Mouse (Mus musculus): ENCODE measurements at regions not wholly inside any gene's neighbourhood (a gene's known extent, or its start where the extent isn't known, plus 50 kb on each side); places are given as distances from the start of the nearest gene placed in this dataset.

DNA sequence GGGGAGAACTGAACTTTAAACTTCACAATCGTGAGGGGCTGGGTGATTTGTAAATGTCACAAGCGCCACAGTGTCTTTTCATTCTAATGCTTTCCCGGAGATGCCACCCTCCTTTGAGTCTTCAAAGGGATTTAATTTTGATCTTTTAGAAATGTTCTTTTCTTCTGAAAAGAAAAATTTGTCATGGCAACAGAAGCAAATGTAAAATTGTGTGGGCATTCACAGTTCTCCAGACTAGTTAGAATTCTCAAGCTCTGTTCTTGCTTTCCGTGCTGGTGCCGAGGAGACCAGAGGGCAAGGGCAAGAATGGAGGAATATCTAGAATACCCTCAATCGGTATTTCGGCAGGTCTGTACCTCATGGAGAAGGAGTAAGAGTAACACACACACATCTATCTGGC is 164.1 kb upstream of the Ccdc122 start:
- DNase-seq (ENCODE audit: extremely low spot score in 1 of 2, low spot score in 1 of 2): peak in 1 of 2 experiments; percentile 61

GRCm38 (mm10) chr14:76868831-76869230 is 167.7 kb upstream of the Ccdc122 start:
- DNase-seq (ENCODE audit: extremely low spot score in 1 of 2, low spot score in 1 of 2): no peak

DNA sequence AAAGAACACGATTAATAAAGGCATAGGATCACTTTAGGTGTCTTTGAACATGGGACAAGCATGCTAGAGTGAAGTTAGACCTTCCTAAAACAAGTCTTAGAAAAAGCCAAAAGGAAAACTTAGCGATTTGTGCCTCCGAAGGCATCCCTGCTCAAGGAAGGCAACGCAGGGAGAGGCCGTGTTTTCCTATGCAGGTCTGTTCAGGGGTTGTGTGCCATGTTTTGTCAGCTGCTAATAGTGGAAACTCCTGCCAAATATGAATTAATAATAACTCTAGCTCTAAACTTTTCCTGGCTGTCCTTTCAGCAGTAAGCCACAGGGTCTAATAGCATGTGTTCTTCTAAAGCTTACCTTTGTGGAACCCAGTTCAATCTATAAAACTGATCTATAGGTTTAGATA is 168.4 kb upstream of the Ccdc122 start:
- no peak for DNase-seq (ENCODE audit: extremely low spot score in 1 of 2, low spot score in 1 of 2)

DNA sequence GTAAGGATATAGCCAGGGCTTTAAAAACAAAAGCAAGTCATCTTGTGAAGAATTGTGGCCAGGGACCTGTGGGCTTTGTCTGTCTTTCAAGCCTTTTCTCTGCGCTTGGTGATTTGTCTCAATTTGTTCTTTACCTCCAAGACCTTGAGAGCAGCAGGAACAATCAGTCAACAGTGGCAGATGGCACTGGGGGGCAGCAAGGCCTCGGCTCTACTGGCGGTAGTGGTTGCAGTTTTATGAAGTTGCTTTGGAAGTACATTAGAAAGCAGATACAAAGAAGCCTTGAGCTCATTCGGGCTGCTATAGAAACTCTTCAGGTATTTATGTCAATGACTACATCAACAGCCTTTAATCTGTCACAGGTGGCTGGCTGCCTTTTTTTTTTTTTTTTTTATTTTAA is 171.9 kb upstream of the Ccdc122 start:
- DNase-seq (ENCODE audit: extremely low spot score in 1 of 2, low spot score in 1 of 2): no peak

GRCm38 (mm10) chr14:76863035-76863706 is 173.4 kb upstream of the Ccdc122 start:
- DNase-seq (ENCODE audit: extremely low spot score in 1 of 2, low spot score in 1 of 2): no peak

- no peak for DNase-seq (ENCODE audit: extremely low spot score in 1 of 2, low spot score in 1 of 2)
Measured at GRCm38 (mm10) chr14:76858396-76858795, 178.2 kb upstream of the Ccdc122 start.

DNA sequence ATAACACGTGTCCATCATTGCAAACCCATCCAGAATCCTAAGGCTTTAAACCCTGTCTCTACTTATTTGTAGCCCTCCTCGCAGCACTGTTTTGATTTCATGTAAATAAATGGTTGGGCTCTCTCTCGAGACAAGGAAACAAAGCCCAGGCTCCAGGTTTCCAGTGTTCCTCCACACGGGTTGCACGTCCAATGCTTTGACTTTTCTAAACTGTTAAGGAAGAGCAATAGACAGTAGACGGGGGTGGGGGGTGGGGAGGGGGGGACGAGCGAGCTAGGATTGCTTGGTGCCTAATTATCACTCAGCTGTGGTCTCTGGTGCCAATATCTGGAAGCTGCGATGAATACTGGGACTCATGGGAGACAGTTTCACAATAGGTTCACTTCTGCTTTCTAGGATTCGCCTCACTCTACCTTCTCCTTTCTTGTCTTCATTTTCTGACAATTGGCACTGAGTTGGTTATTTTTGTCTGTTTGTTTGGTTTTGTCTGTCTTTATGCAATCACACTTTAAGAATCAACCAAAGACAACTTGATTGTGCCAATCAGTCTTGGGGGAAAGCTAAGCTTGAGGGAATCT is 179.3 kb upstream of the Ccdc122 start:
- DNase-seq (ENCODE audit: extremely low spot score in 1 of 2, low spot score in 1 of 2): no peak

- DNase-seq (ENCODE audit: extremely low spot score in 1 of 2, low spot score in 1 of 2): no peak
Measured at GRCm38 (mm10) chr14:76856591-76856990, 180.0 kb upstream of the Ccdc122 start.

GRCm38 (mm10) chr14:76854965-76855364 is 181.6 kb upstream of the Ccdc122 start:
- no peak for DNase-seq (ENCODE audit: extremely low spot score in 1 of 2, low spot score in 1 of 2)

DNA sequence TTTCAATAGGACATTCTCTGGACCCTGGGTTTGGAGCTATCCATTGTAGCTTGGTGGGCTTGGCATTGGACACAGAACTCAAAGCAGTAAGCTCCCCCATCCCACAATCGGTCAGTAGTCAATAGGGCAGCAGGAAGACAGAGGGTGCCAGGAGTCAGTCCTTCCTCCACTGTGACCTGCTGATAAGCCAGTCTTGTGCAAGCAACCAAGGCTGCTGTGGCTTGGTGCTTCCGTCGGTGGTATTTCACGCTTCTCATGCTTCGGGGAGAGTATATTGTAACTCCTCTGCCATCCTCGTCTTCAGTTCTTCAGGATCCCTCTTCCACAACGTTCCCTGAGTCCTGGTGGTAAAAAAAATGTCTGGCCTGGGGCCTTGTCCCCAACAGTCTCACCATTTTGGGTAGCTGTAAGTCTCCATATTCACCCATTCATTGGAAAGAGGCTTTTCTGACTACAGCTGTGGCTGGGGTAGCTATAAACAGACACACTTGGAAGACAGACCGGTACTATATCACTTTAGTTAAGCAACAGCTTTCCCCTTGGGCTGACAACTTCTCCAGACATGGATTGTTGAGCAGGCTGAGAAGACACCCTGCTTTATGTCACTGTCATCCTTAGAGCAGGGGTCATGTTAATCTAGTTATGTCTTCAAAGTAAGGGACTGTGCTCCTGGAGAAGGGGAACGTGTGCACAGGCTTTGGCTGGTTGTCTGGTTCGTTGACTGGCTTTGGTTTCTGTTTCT is 184.9 kb upstream of the Ccdc122 start:
- DNase-seq (ENCODE audit: extremely low spot score in 1 of 2, low spot score in 1 of 2): no peak

DNA sequence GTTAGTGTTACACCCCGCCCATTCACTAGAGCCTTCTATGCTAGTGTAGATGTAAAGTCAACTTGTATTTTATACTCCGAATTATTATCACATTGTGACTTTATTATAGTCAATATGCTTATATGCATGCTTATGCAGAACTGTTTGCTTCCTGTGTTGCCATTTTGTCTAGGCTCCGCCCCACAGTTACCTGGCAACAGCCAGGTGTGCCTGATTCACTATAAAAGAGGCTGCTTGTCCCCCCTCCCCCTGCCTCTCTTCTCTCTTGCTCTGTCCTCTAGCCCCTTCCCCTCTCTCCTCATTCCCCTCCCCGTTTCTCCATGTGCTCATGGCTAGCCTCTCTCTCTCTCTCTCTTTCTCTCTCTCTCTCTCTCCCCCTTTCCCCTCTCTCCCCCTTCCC is 185.9 kb upstream of the Ccdc122 start:
- no peak for DNase-seq (ENCODE audit: extremely low spot score in 1 of 2, low spot score in 1 of 2)

DNA sequence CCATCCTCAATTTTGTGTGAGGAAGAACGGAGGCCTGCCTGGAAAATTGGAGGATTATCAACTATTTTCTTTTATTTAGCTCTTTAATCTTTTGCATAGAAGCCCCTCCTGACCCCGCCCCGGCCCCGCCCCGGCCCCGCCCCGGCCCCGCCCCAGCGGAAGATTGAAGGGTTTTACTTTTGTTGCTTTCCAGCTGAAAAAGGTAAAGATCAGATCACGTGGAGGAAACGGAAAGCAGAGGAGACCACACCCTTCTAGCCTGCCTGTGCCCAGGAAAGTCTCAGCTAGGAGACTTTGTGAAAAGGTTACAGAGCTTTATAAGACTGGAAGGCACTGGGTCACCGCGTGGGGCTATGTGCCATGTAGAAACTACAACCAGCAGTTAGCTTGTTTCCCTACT is 186.5 kb upstream of the Ccdc122 start:
- no peak for DNase-seq (ENCODE audit: extremely low spot score in 1 of 2, low spot score in 1 of 2)

DNA sequence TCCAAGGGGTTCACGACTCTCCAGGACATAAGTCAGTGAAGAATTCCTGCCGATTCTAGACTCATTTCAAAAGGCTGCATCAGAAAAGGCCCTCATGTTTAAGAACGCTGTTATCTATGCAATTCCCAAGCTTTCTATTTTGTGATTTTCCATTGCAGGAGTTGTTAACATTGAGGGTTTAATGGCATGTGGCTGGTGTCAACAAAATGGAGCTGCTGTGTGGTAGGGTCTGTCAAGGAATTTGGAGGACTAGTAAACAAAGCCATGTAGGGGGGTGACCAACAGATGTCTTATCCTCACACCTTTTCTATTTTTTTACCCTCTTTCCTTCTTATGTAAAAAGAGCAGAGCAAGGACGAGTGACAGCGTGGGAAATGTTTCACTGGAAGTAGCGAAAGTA is 186.9 kb upstream of the Ccdc122 start:
- no peak for DNase-seq (ENCODE audit: extremely low spot score in 1 of 2, low spot score in 1 of 2)

DNA sequence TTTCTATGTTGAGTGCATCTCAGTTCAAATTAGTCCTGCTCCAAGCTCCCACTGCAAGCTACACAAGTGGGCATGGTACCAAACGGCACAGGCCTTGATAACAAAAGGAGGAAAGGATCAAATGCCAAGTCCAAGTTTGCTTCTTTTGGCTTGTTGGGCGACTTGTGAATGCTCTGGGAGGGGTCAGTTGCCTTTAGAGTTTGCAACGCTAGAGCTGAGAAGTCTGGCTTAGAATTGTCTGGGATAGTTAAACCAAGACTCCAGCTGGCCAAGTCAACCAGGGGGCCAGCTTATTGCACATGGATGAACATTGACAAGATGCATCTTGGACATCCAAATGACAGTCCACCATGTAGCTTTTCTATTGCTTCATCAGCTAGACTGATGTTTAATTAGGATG is 187.5 kb upstream of the Ccdc122 start:
- DNase-seq (ENCODE audit: extremely low spot score in 1 of 2, low spot score in 1 of 2): no peak

GRCm38 (mm10) chr14:76845706-76846105 is 190.9 kb upstream of the Ccdc122 start:
- no peak for DNase-seq (ENCODE audit: extremely low spot score in 1 of 2, low spot score in 1 of 2)

GRCm38 (mm10) chr14:76844717-76845116 is 191.9 kb upstream of the Ccdc122 start:
- no peak for DNase-seq (ENCODE audit: extremely low spot score in 1 of 2, low spot score in 1 of 2)

GRCm38 (mm10) chr14:76837583-76838220 is 198.9 kb upstream of the Ccdc122 start:
- no peak for DNase-seq (ENCODE audit: extremely low spot score in 1 of 2, low spot score in 1 of 2)

- no peak for DNase-seq (ENCODE audit: extremely low spot score in 1 of 2, low spot score in 1 of 2)
Measured at GRCm38 (mm10) chr14:76836926-76837516, 199.6 kb upstream of the Ccdc122 start.

- DNase-seq (ENCODE audit: extremely low spot score in 1 of 2, low spot score in 1 of 2): no peak
Measured at GRCm38 (mm10) chr14:76836271-76836670, 200.3 kb upstream of the Ccdc122 start.

DNA sequence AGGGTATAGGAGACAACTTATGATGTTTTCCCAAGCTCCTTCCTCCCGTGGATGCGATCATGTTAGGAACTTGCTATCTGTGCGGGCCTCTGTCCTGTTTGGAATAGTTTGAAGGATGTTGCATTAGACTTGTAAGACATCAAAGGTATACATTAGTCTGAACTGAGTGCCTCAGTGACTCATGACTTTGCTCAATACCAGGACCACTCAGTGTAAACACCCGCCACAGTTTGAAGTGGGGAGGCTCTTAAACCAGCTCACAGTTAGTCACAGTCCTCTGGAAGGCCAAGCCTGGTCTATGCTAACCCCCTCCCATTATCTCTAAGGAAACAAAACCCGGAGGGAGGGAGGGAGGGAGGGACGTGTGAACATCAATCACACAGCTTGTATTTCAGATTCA is 202.5 kb upstream of the Ccdc122 start:
- no peak for DNase-seq (ENCODE audit: extremely low spot score in 1 of 2, low spot score in 1 of 2)

DNA sequence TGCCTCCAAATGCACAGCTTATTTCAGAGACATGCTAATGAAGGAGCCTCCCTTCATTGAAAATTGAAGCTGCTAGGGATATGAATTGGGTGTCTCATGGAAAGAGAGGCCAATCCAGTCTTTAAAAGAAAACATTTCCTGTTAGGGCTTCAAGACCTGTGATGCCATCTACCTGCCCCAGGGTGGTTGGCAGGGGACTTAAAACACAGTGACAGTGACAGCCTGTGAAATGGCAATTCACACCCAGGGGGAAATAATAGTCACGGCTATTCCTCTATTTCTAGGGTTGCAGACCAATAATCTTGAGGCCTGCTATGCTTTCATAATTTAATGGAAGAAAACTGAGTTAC is 207.4 kb upstream of the Ccdc122 start:
- DNase-seq (ENCODE audit: extremely low spot score in 1 of 2, low spot score in 1 of 2): no peak

All from frontal cortex, adult 2 months (tissue).